Mouse (Mus musculus): ENCODE measurements around the gene Ipo11. TPM values are rescaled to one million over a fixed set of nuclear protein-coding genes. Genes with fewer than 3 reads are reported as not detected.

Ipo11 gene
- polyA plus RNA-seq, 1 experiment from 2014 or later = 41.1 TPM

GRCm38 (mm10) chr13:106836527-106836879 lies 100.3 kb downstream of the Ipo11 start:
- no peak overlapping the region for H3K4me2 ChIP-seq (ENCODE audit: low read length)
- no peak for ATAC-seq
- no peaks in the 10 kb centered on the region for H3K27me3 ChIP-seq (ENCODE audit: control insufficient read depth, insufficient read depth, low read depth, low read length)
- H3K4me3 ChIP-seq (ENCODE audit: low read depth, low read length) = no peak overlapping the region
- WGBS = 92% methylated on average over 5 of the region's 5 CpGs
- 0 out of 2 replicates have a peak, but pooled peaks cover 3% of the 10 kb centered on the region for H3K36me3 ChIP-seq (ENCODE audit: control insufficient read depth, insufficient read depth, low read length)
- H3K9me3 ChIP-seq (replicated peaks; ENCODE audit: control insufficient read depth, low read length, poor library complexity, severe bottlenecking) = no peaks in the 10 kb centered on the region
- H3K4me1 ChIP-seq (ENCODE audit: control insufficient read depth, insufficient read depth, low read length) = peaks cover 3% of the 10 kb centered on the region; the same call in 1 of the 2 replicates
- H3K27ac ChIP-seq (ENCODE audit: low read length) = 0 out of 2 replicates have a peak overlapping the region, but pooled peaks have one; percentile 38
- no peak overlapping the region for H3K9ac ChIP-seq (ENCODE audit: low read depth, low read length)

GRCm38 (mm10) chr13:106835844-106836526 lies 100.8 kb downstream of the Ipo11 start:
- Histone ChIP-seq H3K4me3 (ENCODE audit: low read depth, low read length) (no peak overlapping the region), H3K9ac (ENCODE audit: low read depth, low read length) (no peak overlapping the region), H3K9me3 (replicated peaks; ENCODE audit: control insufficient read depth, low read length, poor library complexity, severe bottlenecking) (no peaks in the 10 kb centered on the region), H3K4me1 (ENCODE audit: control insufficient read depth, insufficient read depth, low read length) (peaks cover 3% of the 10 kb centered on the region; the same call in 1 of the 2 replicates), H3K27ac (ENCODE audit: low read length) (no peak overlapping the region), H3K27me3 (ENCODE audit: control insufficient read depth, insufficient read depth, low read depth, low read length) (no peaks in the 10 kb centered on the region), H3K4me2 (ENCODE audit: low read length) (peak overlapping the region; percentile 15; the same call in 1 of the 2 replicates), H3K36me3 (ENCODE audit: control insufficient read depth, insufficient read depth, low read length) (0 out of 2 replicates have a peak, but pooled peaks cover 3% of the 10 kb centered on the region)
- 64% methylated on average over 15 of the region's 15 CpGs for WGBS
- ATAC-seq = peak; percentile 82

- no peaks in the 10 kb centered on the region for H3K4me1 ChIP-seq (ENCODE audit: control insufficient read depth, insufficient read depth, low read length)
- WGBS = 78% methylated on average over 6 of the region's 6 CpGs
- ATAC-seq = no peak
- 0 out of 2 replicates have a peak, but pooled peaks cover 4% of the 10 kb centered on the region for H3K36me3 ChIP-seq (ENCODE audit: control insufficient read depth, insufficient read depth, low read length)
- no peaks in the 10 kb centered on the region for H3K27me3 ChIP-seq (ENCODE audit: control insufficient read depth, insufficient read depth, low read depth, low read length)
- no peaks in the 10 kb centered on the region for H3K9me3 ChIP-seq (replicated peaks; ENCODE audit: control insufficient read depth, low read length, poor library complexity, severe bottlenecking)
- H3K4me2 ChIP-seq (ENCODE audit: low read length) = no peak overlapping the region
- H3K4me3 ChIP-seq (ENCODE audit: low read depth, low read length) = no peak overlapping the region
- no peak overlapping the region for H3K27ac ChIP-seq (ENCODE audit: low read length)
- no peak overlapping the region for H3K9ac ChIP-seq (ENCODE audit: low read depth, low read length)
Observed at GRCm38 (mm10) chr13:106830029-106830428, 106.7 kb downstream of the Ipo11 start.

- WGBS = 83% methylated on average over 12 of the region's 12 CpGs
Observed at GRCm38 (mm10) chr13:106829327-106829997, 107.3 kb downstream of the Ipo11 start.

GRCm38 (mm10) chr13:106825618-106826017 lies 111.1 kb downstream of the Ipo11 start:
- ATAC-seq = no peak
- Histone ChIP-seq H3K4me1 (ENCODE audit: control insufficient read depth, insufficient read depth, low read length) (no peaks in the 10 kb centered on the region), H3K27me3 (ENCODE audit: control insufficient read depth, insufficient read depth, low read depth, low read length) (no peaks in the 10 kb centered on the region), H3K4me2 (ENCODE audit: low read length) (no peak overlapping the region), H3K36me3 (ENCODE audit: control insufficient read depth, insufficient read depth, low read length) (0 out of 2 replicates have a peak, but pooled peaks cover 4% of the 10 kb centered on the region), H3K9me3 (replicated peaks; ENCODE audit: control insufficient read depth, low read length, poor library complexity, severe bottlenecking) (no peaks in the 10 kb centered on the region), H3K9ac (ENCODE audit: low read depth, low read length) (no peak overlapping the region), H3K27ac (ENCODE audit: low read length) (no peak overlapping the region), H3K4me3 (ENCODE audit: low read depth, low read length) (no peak overlapping the region)
- 66% methylated on average over 5 of the region's 5 CpGs for WGBS

More at GRCm38 (mm10) chr13:106829327-106829997, 107.3 kb downstream of the Ipo11 start:
- Histone ChIP-seq H3K4me1 (ENCODE audit: control insufficient read depth, insufficient read depth, low read length) (no peaks in the 10 kb centered on the region), H3K36me3 (ENCODE audit: control insufficient read depth, insufficient read depth, low read length) (0 out of 2 replicates have a peak, but pooled peaks cover 4% of the 10 kb centered on the region), H3K27ac (ENCODE audit: low read length) (no peak overlapping the region), H3K27me3 (ENCODE audit: control insufficient read depth, insufficient read depth, low read depth, low read length) (no peaks in the 10 kb centered on the region), H3K4me2 (ENCODE audit: low read length) (no peak overlapping the region), H3K9ac (ENCODE audit: low read depth, low read length) (no peak overlapping the region), H3K9me3 (replicated peaks; ENCODE audit: control insufficient read depth, low read length, poor library complexity, severe bottlenecking) (no peaks in the 10 kb centered on the region), H3K4me3 (ENCODE audit: low read depth, low read length) (no peak overlapping the region)
- ATAC-seq = no peak

DNA sequence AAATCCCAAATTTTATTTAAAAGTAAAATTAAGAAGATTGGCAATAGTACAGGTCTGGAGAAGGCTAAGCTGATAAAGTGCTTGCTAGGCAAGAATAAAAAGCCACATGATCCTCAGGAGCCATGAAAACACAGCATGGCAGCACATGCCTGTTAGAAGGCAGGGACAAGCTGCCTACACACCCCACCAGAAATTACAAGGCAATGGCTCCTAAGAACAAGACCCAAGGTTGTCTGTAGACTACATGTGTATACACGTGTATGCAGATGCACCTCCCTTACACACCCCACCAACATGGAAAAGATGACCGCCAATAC lies 112.9 kb downstream of the Ipo11 start:
- no peak overlapping the region for H3K9ac ChIP-seq (ENCODE audit: low read depth, low read length)
- no peaks in the 10 kb centered on the region for H3K27me3 ChIP-seq (ENCODE audit: control insufficient read depth, insufficient read depth, low read depth, low read length)
- H3K4me3 ChIP-seq (ENCODE audit: low read depth, low read length) = no peak overlapping the region
- no peaks in the 10 kb centered on the region for H3K4me1 ChIP-seq (ENCODE audit: control insufficient read depth, insufficient read depth, low read length)
- H3K4me2 ChIP-seq (ENCODE audit: low read length) = no peak overlapping the region
- H3K27ac ChIP-seq (ENCODE audit: low read length) = no peak overlapping the region
- 0 out of 2 replicates have a peak, but pooled peaks cover 4% of the 10 kb centered on the region for H3K36me3 ChIP-seq (ENCODE audit: control insufficient read depth, insufficient read depth, low read length)
- 97% methylated on average over 2 of the region's 2 CpGs for WGBS
- H3K9me3 ChIP-seq (replicated peaks; ENCODE audit: control insufficient read depth, low read length, poor library complexity, severe bottlenecking) = no peaks in the 10 kb centered on the region
- no peak for ATAC-seq

GRCm38 (mm10) chr13:106823121-106823874 lies 113.5 kb downstream of the Ipo11 start:
- H3K4me3 ChIP-seq (ENCODE audit: low read depth, low read length) = no peak overlapping the region
- 0 out of 2 replicates have a peak, but pooled peaks cover 4% of the 10 kb centered on the region for H3K36me3 ChIP-seq (ENCODE audit: control insufficient read depth, insufficient read depth, low read length)
- H3K4me1 ChIP-seq (ENCODE audit: control insufficient read depth, insufficient read depth, low read length) = no peaks in the 10 kb centered on the region
- H3K9ac ChIP-seq (ENCODE audit: low read depth, low read length) = no peak overlapping the region
- no peak overlapping the region for H3K4me2 ChIP-seq (ENCODE audit: low read length)
- no peak for ATAC-seq
- no peaks in the 10 kb centered on the region for H3K27me3 ChIP-seq (ENCODE audit: control insufficient read depth, insufficient read depth, low read depth, low read length)
- no peak overlapping the region for H3K27ac ChIP-seq (ENCODE audit: low read length)
- H3K9me3 ChIP-seq (replicated peaks; ENCODE audit: control insufficient read depth, low read length, poor library complexity, severe bottlenecking) = no peaks in the 10 kb centered on the region
- WGBS = 90% methylated on average over 12 of the region's 12 CpGs

DNA sequence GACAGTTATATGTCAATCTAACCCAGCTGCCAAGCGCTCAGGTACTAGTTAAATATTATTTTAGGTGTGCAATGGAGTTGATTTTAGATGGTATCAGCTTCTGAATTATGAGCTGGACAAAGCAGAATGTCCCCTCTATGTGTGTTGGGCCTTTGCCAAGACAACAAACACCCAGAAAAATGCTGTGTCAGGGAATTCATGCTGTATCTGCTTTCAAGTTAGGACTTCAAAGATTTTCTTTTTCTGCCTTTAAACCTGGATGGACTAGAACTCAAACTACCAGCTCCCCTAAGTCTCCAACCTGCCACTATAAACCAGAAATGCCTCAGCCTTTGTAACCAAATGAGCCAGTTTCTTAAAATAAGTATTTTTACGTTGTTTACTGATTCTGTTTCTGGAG lies 116.6 kb downstream of the Ipo11 start:
- Histone ChIP-seq H3K4me2 (ENCODE audit: low read length) (no peak overlapping the region), H3K9ac (ENCODE audit: low read depth, low read length) (no peak overlapping the region), H3K36me3 (ENCODE audit: control insufficient read depth, insufficient read depth, low read length) (no peaks in the 10 kb centered on the region), H3K27me3 (ENCODE audit: control insufficient read depth, insufficient read depth, low read depth, low read length) (no peaks in the 10 kb centered on the region), H3K9me3 (replicated peaks; ENCODE audit: control insufficient read depth, low read length, poor library complexity, severe bottlenecking) (no peaks in the 10 kb centered on the region), H3K4me3 (ENCODE audit: low read depth, low read length) (no peak overlapping the region), H3K4me1 (ENCODE audit: control insufficient read depth, insufficient read depth, low read length) (no peaks in the 10 kb centered on the region), H3K27ac (ENCODE audit: low read length) (no peak overlapping the region)
- no peak for ATAC-seq
- 93% methylated on average over 2 of the region's 2 CpGs for WGBS

Measured in midbrain, embryonic 16.5 days (tissue).